Mouse (Mus musculus): ENCODE measurements at regions not wholly inside any gene's neighbourhood (a gene's known extent, or its start where the extent isn't known, plus 50 kb on each side); places are given as distances from the start of the nearest gene placed in this dataset.

DNA sequence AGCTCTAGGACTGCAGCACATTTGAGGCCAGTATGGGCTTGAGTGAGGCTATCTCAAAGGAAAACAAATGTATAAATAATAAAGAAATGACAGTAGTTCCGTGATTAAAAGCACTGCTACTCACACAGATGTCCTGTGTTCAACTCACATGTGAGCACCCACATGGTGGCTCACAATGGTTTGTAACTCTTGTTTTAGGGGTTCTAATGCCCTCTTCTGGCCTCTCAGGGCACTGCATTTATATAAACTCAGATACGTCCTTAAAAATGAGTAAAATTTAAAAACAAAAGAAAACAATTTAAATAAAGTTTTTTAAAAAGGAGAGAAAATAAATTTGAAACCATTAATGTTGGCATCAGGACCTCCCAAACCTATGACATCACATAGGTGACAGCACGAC is 184.7 kb downstream of the Gm10184 start:
- TF ChIP-seq CTCF (IDR thresholded peaks at IDR 0.05; ENCODE audit: low read depth): peak; percentile 52
- TF ChIP-seq EP300 (optimal IDR thresholded peaks at IDR 0.05): no peak
